Mouse (Mus musculus): ENCODE measurements around the gene Ror1. TPM values are rescaled to one million over a fixed set of nuclear protein-coding genes. Genes with fewer than 3 reads are reported as not detected.

Gene Ror1
- polyA plus RNA-seq, 1 experiment from 2014 or later, result 2.6 TPM

DNA sequence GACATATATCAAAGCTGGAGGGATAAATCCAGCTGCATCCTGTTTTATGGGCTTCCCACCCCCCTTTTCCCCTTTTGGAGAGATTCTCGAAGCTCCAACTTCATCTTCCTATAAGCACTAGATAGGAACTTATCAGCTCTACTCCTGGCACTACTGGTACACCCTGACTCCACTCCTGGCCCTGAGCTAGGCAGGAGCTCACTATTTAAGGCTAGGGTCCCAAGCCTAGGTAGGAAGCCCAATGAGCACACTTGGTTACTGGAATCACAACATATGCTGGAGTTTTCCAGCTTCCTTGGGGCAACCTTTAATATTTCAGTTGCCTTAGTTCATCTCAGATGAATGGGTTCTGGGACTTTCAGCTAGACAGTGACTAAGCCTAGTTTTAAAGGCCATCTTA lies 156.5 kb downstream of the Ror1 start:
- WGBS, result 23% methylated on average over 1 of the region's 1 CpGs
- no peak overlapping the region for H3K4me2 ChIP-seq (replicated peaks; ENCODE audit: low read depth)
- no peak overlapping the region for H3K9ac ChIP-seq (ENCODE audit: low read length)
- H3K4me1 ChIP-seq (replicated peaks; ENCODE audit: control insufficient read depth, insufficient read depth), result no peaks in the 10 kb centered on the region
- H3K4me3 ChIP-seq (ENCODE audit: low read depth, low read length), result no peak overlapping the region
- no peaks in the 10 kb centered on the region for H3K9me3 ChIP-seq (ENCODE audit: control insufficient read depth, low read length)
- H3K36me3 ChIP-seq (ENCODE audit: control insufficient read depth, insufficient read depth, low read length), result no peaks in the 10 kb centered on the region
- DNase-seq (ENCODE audit: low spot score) (no peak), ATAC-seq (ENCODE audit: low FRiP score, low TSS enrichment) (no peak)
- TF ChIP-seq EP300 (optimal IDR thresholded peaks at IDR 0.05) (no peak), CTCF (IDR thresholded peaks at IDR 0.05; ENCODE audit: low read depth) (no peak)
- no peak overlapping the region for H3K27ac ChIP-seq (replicated peaks)
- H3K27me3 ChIP-seq (ENCODE audit: control insufficient read depth, insufficient read depth, low read length), result no peaks in the 10 kb centered on the region

DNA sequence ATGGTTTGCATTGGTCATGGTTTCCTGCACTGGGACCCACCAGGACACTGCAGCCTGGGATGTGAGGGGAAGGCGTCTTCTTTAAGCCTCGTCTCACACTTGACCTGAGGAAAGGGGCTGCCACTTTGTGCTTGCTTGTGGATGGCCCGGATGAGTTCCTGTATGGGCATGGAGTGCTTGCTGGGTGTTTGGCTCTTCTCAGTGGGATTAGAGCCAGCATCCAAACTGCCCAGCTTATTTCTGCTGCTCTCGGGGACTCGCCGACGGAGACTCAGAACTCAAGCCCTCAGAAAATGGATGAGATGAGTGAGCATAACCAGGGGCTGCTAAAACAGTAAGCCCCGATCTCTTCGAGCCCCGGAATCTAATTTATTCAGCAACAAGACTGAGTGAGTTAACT lies 157.1 kb downstream of the Ror1 start:
- no peak overlapping the region for H3K27ac ChIP-seq (replicated peaks)
- H3K36me3 ChIP-seq (ENCODE audit: control insufficient read depth, insufficient read depth, low read length), result no peaks in the 10 kb centered on the region
- no peak for ATAC-seq (ENCODE audit: low FRiP score, low TSS enrichment)
- H3K4me2 ChIP-seq (replicated peaks; ENCODE audit: low read depth), result no peak overlapping the region
- H3K9ac ChIP-seq (ENCODE audit: low read length), result no peak overlapping the region
- no peaks in the 10 kb centered on the region for H3K9me3 ChIP-seq (ENCODE audit: control insufficient read depth, low read length)
- WGBS, result 70% methylated on average over 10 of the region's 10 CpGs
- no peak overlapping the region for H3K4me3 ChIP-seq (ENCODE audit: low read depth, low read length)
- no peak for DNase-seq (ENCODE audit: low spot score)
- H3K4me1 ChIP-seq (replicated peaks; ENCODE audit: control insufficient read depth, insufficient read depth), result no peaks in the 10 kb centered on the region
- H3K27me3 ChIP-seq (ENCODE audit: control insufficient read depth, insufficient read depth, low read length), result no peaks in the 10 kb centered on the region
- TF ChIP-seq CTCF (IDR thresholded peaks at IDR 0.05; ENCODE audit: low read depth), result no peak
- TF ChIP-seq EP300 (optimal IDR thresholded peaks at IDR 0.05), result no peak

DNA sequence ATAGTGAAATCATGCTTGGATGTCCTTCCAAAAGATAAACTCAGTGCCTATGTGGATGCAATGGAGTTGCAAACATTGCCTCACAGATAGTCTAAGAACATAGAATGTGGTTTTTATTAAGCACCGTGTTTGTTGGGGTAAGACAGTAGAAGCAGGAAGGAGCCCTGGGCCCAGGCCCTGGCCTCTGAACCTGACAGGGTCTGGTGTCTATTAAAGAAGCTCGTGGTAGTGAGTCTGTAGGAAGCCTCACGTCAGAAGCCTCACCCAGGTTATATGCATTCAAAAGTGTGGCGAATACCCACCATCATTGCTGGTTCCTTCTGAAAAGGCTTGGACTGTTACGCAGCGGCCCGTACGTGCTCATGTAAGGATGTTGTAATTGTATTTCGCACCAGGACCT lies 157.8 kb downstream of the Ror1 start:
- TF ChIP-seq CTCF (IDR thresholded peaks at IDR 0.05; ENCODE audit: low read depth), result no peak
- TF ChIP-seq EP300 (optimal IDR thresholded peaks at IDR 0.05), result no peak
- no peak overlapping the region for H3K9ac ChIP-seq (ENCODE audit: low read length)
- no peak overlapping the region for H3K4me3 ChIP-seq (ENCODE audit: low read depth, low read length)
- DNase-seq (ENCODE audit: low spot score), result no peak
- no peaks in the 10 kb centered on the region for H3K9me3 ChIP-seq (ENCODE audit: control insufficient read depth, low read length)
- no peak overlapping the region for H3K4me2 ChIP-seq (replicated peaks; ENCODE audit: low read depth)
- H3K4me1 ChIP-seq (replicated peaks; ENCODE audit: control insufficient read depth, insufficient read depth), result no peaks in the 10 kb centered on the region
- no peaks in the 10 kb centered on the region for H3K27me3 ChIP-seq (ENCODE audit: control insufficient read depth, insufficient read depth, low read length)
- no peaks in the 10 kb centered on the region for H3K36me3 ChIP-seq (ENCODE audit: control insufficient read depth, insufficient read depth, low read length)
- no peak overlapping the region for H3K27ac ChIP-seq (replicated peaks)
- 90% methylated on average over 9 of the region's 9 CpGs for WGBS
- no peak for ATAC-seq (ENCODE audit: low FRiP score, low TSS enrichment)

DNA sequence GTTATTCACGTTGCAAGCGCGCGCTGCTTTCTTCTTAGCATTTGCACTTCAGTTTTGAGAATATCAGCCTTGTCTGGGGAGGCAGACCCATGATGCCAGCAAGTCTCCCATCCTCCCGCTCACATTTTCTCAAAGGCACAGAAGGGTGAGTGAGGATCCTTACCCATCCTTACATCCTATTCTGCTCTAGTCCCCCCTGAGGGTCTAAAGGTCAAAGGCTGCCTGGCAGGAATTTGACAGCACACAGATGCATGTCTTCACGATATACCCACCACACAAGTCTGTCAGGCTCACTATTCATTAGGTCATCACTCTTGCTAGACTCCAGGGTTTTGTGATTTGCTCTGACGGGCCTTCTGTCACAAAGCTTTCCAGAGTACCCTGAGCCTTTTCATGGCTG lies 158.2 kb downstream of the Ror1 start:
- H3K27ac ChIP-seq (replicated peaks), result no peak overlapping the region
- no peaks in the 10 kb centered on the region for H3K36me3 ChIP-seq (ENCODE audit: control insufficient read depth, insufficient read depth, low read length)
- H3K9me3 ChIP-seq (ENCODE audit: control insufficient read depth, low read length), result no peaks in the 10 kb centered on the region
- H3K4me1 ChIP-seq (replicated peaks; ENCODE audit: control insufficient read depth, insufficient read depth), result no peaks in the 10 kb centered on the region
- no peak overlapping the region for H3K9ac ChIP-seq (ENCODE audit: low read length)
- 84% methylated on average over 7 of the region's 7 CpGs for WGBS
- H3K4me2 ChIP-seq (replicated peaks; ENCODE audit: low read depth), result no peak overlapping the region
- TF ChIP-seq CTCF (IDR thresholded peaks at IDR 0.05; ENCODE audit: low read depth) (no peak), EP300 (optimal IDR thresholded peaks at IDR 0.05) (no peak)
- no peak overlapping the region for H3K4me3 ChIP-seq (ENCODE audit: low read depth, low read length)
- DNase-seq (ENCODE audit: low spot score) (no peak), ATAC-seq (ENCODE audit: low FRiP score, low TSS enrichment) (no peak)
- H3K27me3 ChIP-seq (ENCODE audit: control insufficient read depth, insufficient read depth, low read length), result no peaks in the 10 kb centered on the region

DNA sequence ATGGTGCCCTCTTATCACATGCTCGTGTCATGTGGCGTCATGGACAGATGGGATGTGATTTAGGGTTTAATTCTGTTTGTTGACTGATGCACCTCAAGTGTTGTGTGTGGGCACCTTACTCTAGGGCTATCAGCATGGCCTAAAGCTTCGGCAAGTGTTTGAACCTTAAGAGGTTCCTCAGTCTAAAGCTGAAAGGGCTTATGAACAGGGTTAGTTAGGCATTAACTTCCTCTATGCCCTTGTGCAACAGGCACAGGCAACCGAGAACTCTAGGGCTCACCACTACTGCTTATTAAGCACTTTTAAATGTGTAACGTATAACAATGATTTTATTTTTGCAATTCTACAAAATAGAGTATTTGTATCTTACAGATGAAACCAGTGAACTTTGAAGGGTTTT lies 162.9 kb downstream of the Ror1 start:
- Histone ChIP-seq H3K4me3 (ENCODE audit: low read depth, low read length) (no peak overlapping the region), H3K4me1 (replicated peaks; ENCODE audit: control insufficient read depth, insufficient read depth) (no peaks in the 10 kb centered on the region), H3K36me3 (ENCODE audit: control insufficient read depth, insufficient read depth, low read length) (no peaks in the 10 kb centered on the region), H3K27me3 (ENCODE audit: control insufficient read depth, insufficient read depth, low read length) (no peaks in the 10 kb centered on the region), H3K4me2 (replicated peaks; ENCODE audit: low read depth) (no peak overlapping the region), H3K9ac (ENCODE audit: low read length) (no peak overlapping the region), H3K27ac (replicated peaks) (no peak overlapping the region), H3K9me3 (ENCODE audit: control insufficient read depth, low read length) (no peaks in the 10 kb centered on the region)
- 75% methylated on average over 5 of the region's 5 CpGs for WGBS
- TF ChIP-seq EP300 (optimal IDR thresholded peaks at IDR 0.05), result no peak
- TF ChIP-seq CTCF (IDR thresholded peaks at IDR 0.05; ENCODE audit: low read depth), result no peak
- ATAC-seq (ENCODE audit: low FRiP score, low TSS enrichment) (no peak), DNase-seq (ENCODE audit: low spot score) (no peak)

DNA sequence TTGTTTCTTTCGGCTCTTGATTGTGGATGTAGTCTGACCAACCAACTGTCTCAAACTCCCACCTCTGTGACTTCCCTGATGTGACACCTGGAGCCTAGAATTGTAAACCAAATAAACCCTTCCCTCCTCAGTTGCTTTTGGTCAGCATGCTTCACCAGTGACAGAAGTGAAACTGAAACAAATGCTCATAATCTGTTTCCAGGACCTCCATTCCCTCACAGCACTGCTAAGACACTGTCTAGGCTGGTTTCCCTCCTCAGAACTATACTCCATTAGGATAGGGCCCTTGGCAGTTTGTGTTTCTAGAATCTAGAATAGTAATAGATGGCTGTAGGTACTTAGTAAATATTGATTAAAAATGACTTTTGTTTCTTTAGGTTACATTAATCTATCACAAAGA lies 168.3 kb downstream of the Ror1 start:
- H3K36me3 ChIP-seq (ENCODE audit: control insufficient read depth, insufficient read depth, low read length), result no peaks in the 10 kb centered on the region
- DNase-seq (ENCODE audit: low spot score) (no peak), ATAC-seq (ENCODE audit: low FRiP score, low TSS enrichment) (no peak)
- no peaks in the 10 kb centered on the region for H3K4me1 ChIP-seq (replicated peaks; ENCODE audit: control insufficient read depth, insufficient read depth)
- 100% methylated on average over 1 of the region's 1 CpGs for WGBS
- no peaks in the 10 kb centered on the region for H3K27me3 ChIP-seq (ENCODE audit: control insufficient read depth, insufficient read depth, low read length)
- H3K4me2 ChIP-seq (replicated peaks; ENCODE audit: low read depth), result no peak overlapping the region
- H3K27ac ChIP-seq (replicated peaks), result no peak overlapping the region
- H3K4me3 ChIP-seq (ENCODE audit: low read depth, low read length), result no peak overlapping the region
- no peaks in the 10 kb centered on the region for H3K9me3 ChIP-seq (ENCODE audit: control insufficient read depth, low read length)
- H3K9ac ChIP-seq (ENCODE audit: low read length), result no peak overlapping the region
- no peak for TF ChIP-seq EP300 (optimal IDR thresholded peaks at IDR 0.05)
- no peak for TF ChIP-seq CTCF (IDR thresholded peaks at IDR 0.05; ENCODE audit: low read depth)

All from stomach, postnatal 0 days (tissue).